Mouse (Mus musculus): ENCODE results near the gene Rgs6. TPM values are rescaled to one million over a fixed set of nuclear protein-coding genes. Genes with fewer than 3 reads are reported as not detected.
A peak's percentile ranks its signal among the peaks of the same experiment; 100 is the strongest.

Rgs6 gene
- polyA plus RNA-seq, 1 experiment from 2014 or later, result 0.20 TPM

DNA sequence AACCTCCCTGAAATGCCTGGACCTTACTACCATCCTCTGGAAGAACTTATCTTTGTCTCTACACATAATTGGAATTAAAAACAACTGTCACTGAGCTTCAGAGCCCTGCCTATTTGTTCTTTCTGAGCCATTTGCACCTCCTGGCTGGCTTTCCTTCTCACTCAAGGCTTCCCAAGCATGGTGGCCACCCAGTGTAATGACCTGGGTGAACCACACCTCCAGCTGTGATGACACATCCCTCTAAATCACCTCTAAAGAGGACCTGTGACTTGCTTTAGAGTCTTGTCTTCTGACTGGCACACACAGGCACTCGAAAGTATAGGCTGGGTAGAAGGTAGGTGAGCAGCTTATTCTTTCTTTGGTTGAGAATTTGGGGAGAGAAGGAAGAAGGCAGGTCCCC is 509.7 kb downstream of the Rgs6 start:
- ATAC-seq (ENCODE audit: low read depth), result no peak
- Histone ChIP-seq H3K27me3 (ENCODE audit: control insufficient read depth, insufficient read depth, low read depth, low read length) (no peaks in the 10 kb centered on the region), H3K4me2 (ENCODE audit: low read depth, low read length) (no peak overlapping the region), H3K4me1 (ENCODE audit: control insufficient read depth, low read depth, low read length) (peaks cover 24% of the 10 kb centered on the region), H3K9ac (ENCODE audit: low read depth, low read length) (no peak overlapping the region), H3K9me3 (replicated peaks; ENCODE audit: control insufficient read depth, low read length) (no peaks in the 10 kb centered on the region), H3K4me3 (ENCODE audit: low read depth, low read length) (no peak overlapping the region), H3K27ac (ENCODE audit: low read length) (peak overlapping the region; percentile 28; the same call in 1 of the 2 replicates), H3K36me3 (ENCODE audit: control insufficient read depth, insufficient read depth) (no peaks in the 10 kb centered on the region)
- 73% methylated on average over 1 of the region's 1 CpGs for WGBS (ENCODE audit: insufficient replicate concordance)

GRCm38 (mm10) chr12:83098646-83099371 is 510.7 kb downstream of the Rgs6 start:
- H3K27me3 ChIP-seq (ENCODE audit: control insufficient read depth, insufficient read depth, low read depth, low read length), result no peaks in the 10 kb centered on the region
- H3K9ac ChIP-seq (ENCODE audit: low read depth, low read length), result no peak overlapping the region
- peaks cover 24% of the 10 kb centered on the region for H3K4me1 ChIP-seq (ENCODE audit: control insufficient read depth, low read depth, low read length)
- 33% methylated on average over 10 of the region's 10 CpGs for WGBS (ENCODE audit: insufficient replicate concordance)
- H3K27ac ChIP-seq (ENCODE audit: low read length), result no peak overlapping the region
- no peak overlapping the region for H3K4me3 ChIP-seq (ENCODE audit: low read depth, low read length)
- H3K36me3 ChIP-seq (ENCODE audit: control insufficient read depth, insufficient read depth), result no peaks in the 10 kb centered on the region
- H3K9me3 ChIP-seq (replicated peaks; ENCODE audit: control insufficient read depth, low read length), result no peaks in the 10 kb centered on the region
- ATAC-seq (ENCODE audit: low read depth), result peak; percentile 28; the same call in 1 of the 2 replicates
- no peak overlapping the region for H3K4me2 ChIP-seq (ENCODE audit: low read depth, low read length)

- peak; percentile 32; the same call in 1 of the 2 replicates for ATAC-seq (ENCODE audit: low read depth)
- 78% methylated on average over 2 of the region's 2 CpGs for WGBS (ENCODE audit: insufficient replicate concordance)
- peaks cover 24% of the 10 kb centered on the region for H3K4me1 ChIP-seq (ENCODE audit: control insufficient read depth, low read depth, low read length)
- H3K27me3 ChIP-seq (ENCODE audit: control insufficient read depth, insufficient read depth, low read depth, low read length), result no peaks in the 10 kb centered on the region
- H3K9ac ChIP-seq (ENCODE audit: low read depth, low read length), result no peak overlapping the region
- no peak overlapping the region for H3K4me2 ChIP-seq (ENCODE audit: low read depth, low read length)
- no peak overlapping the region for H3K27ac ChIP-seq (ENCODE audit: low read length)
- no peaks in the 10 kb centered on the region for H3K9me3 ChIP-seq (replicated peaks; ENCODE audit: control insufficient read depth, low read length)
- no peak overlapping the region for H3K4me3 ChIP-seq (ENCODE audit: low read depth, low read length)
- H3K36me3 ChIP-seq (ENCODE audit: control insufficient read depth, insufficient read depth), result no peaks in the 10 kb centered on the region
Measured at GRCm38 (mm10) chr12:83099920-83100319, 511.8 kb downstream of the Rgs6 start.

DNA sequence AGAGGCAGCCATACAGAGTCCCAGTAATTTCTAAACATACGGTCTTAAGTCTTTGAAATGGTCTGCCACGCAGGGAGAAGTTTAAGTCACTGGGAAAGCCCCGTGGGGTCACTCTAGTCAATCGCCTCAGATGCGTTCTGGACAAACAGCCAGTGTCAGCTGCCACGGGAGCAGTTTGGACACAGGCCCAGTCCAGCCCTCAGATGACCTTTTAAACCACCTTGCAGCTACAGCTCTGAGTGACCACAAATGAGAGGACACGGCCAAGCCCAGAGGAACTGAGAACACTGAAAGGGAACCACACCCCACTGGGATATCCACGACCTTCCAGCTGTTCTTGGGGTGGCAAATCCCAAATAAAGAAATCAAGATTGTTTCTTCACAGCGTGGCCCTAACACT is 512.3 kb downstream of the Rgs6 start:
- Histone ChIP-seq H3K27ac (ENCODE audit: low read length) (no peak overlapping the region), H3K9me3 (replicated peaks; ENCODE audit: control insufficient read depth, low read length) (no peaks in the 10 kb centered on the region), H3K36me3 (ENCODE audit: control insufficient read depth, insufficient read depth) (no peaks in the 10 kb centered on the region), H3K4me1 (ENCODE audit: control insufficient read depth, low read depth, low read length) (peaks cover 25% of the 10 kb centered on the region), H3K9ac (ENCODE audit: low read depth, low read length) (no peak overlapping the region), H3K4me2 (ENCODE audit: low read depth, low read length) (no peak overlapping the region), H3K4me3 (ENCODE audit: low read depth, low read length) (no peak overlapping the region), H3K27me3 (ENCODE audit: control insufficient read depth, insufficient read depth, low read depth, low read length) (no peaks in the 10 kb centered on the region)
- 0 out of 2 replicates have a peak, but pooled peaks have one; percentile 14 for ATAC-seq (ENCODE audit: low read depth)
- WGBS (ENCODE audit: insufficient replicate concordance), result 65% methylated on average over 9 of the region's 9 CpGs

- H3K9me3 ChIP-seq (replicated peaks; ENCODE audit: control insufficient read depth, low read length), result no peaks in the 10 kb centered on the region
- WGBS (ENCODE audit: insufficient replicate concordance), result 33% methylated on average over 7 of the region's 7 CpGs
- H3K4me3 ChIP-seq (ENCODE audit: low read depth, low read length), result no peak overlapping the region
- H3K36me3 ChIP-seq (ENCODE audit: control insufficient read depth, insufficient read depth), result no peaks in the 10 kb centered on the region
- H3K27ac ChIP-seq (ENCODE audit: low read length), result no peak overlapping the region
- no peak overlapping the region for H3K4me2 ChIP-seq (ENCODE audit: low read depth, low read length)
- no peaks in the 10 kb centered on the region for H3K27me3 ChIP-seq (ENCODE audit: control insufficient read depth, insufficient read depth, low read depth, low read length)
- no peak for ATAC-seq (ENCODE audit: low read depth)
- H3K4me1 ChIP-seq (ENCODE audit: control insufficient read depth, low read depth, low read length), result peaks cover 29% of the 10 kb centered on the region
- H3K9ac ChIP-seq (ENCODE audit: low read depth, low read length), result no peak overlapping the region
Measured at GRCm38 (mm10) chr12:83100848-83101247, 512.8 kb downstream of the Rgs6 start.

- Histone ChIP-seq H3K4me3 (ENCODE audit: low read depth, low read length) (no peak overlapping the region), H3K4me2 (ENCODE audit: low read depth, low read length) (no peak overlapping the region), H3K9ac (ENCODE audit: low read depth, low read length) (no peak overlapping the region), H3K27me3 (ENCODE audit: control insufficient read depth, insufficient read depth, low read depth, low read length) (no peaks in the 10 kb centered on the region), H3K4me1 (ENCODE audit: control insufficient read depth, low read depth, low read length) (peaks cover 16% of the 10 kb centered on the region), H3K27ac (ENCODE audit: low read length) (no peak overlapping the region; the same call in 1 of the 2 replicates), H3K36me3 (ENCODE audit: control insufficient read depth, insufficient read depth) (no peaks in the 10 kb centered on the region), H3K9me3 (replicated peaks; ENCODE audit: control insufficient read depth, low read length) (no peaks in the 10 kb centered on the region)
- 42% methylated on average over 9 of the region's 9 CpGs for WGBS (ENCODE audit: insufficient replicate concordance)
- ATAC-seq (ENCODE audit: low read depth), result no peak
Measured at GRCm38 (mm10) chr12:83105514-83106119, 517.5 kb downstream of the Rgs6 start.

DNA sequence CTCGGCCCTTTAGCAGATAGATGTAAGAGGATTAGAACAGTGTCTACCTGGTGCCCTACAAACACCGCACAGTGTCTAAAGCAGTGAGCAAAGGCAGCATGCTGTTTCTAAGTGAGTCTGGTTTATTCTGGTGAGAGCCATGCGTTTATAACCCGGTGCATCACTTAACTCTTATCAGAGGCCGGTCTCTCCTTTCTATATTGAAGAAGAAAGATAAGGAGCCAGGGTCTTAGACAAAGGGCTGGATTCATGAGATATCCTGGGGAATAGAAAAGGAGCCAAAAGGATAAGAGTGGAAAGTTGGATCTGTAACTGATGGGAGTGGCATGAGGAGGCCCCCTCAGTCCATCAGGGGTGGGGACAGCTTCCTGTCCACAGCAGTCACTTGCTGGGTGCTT is 518.0 kb downstream of the Rgs6 start:
- peaks cover 13% of the 10 kb centered on the region for H3K4me1 ChIP-seq (ENCODE audit: control insufficient read depth, low read depth, low read length)
- no peaks in the 10 kb centered on the region for H3K36me3 ChIP-seq (ENCODE audit: control insufficient read depth, insufficient read depth)
- H3K27me3 ChIP-seq (ENCODE audit: control insufficient read depth, insufficient read depth, low read depth, low read length), result no peaks in the 10 kb centered on the region
- peak overlapping the region; percentile 17; the same call in 1 of the 2 replicates for H3K4me2 ChIP-seq (ENCODE audit: low read depth, low read length)
- no peak overlapping the region; the same call in 1 of the 2 replicates for H3K27ac ChIP-seq (ENCODE audit: low read length)
- WGBS (ENCODE audit: insufficient replicate concordance), result 38% methylated on average over 5 of the region's 5 CpGs
- ATAC-seq (ENCODE audit: low read depth), result peak; percentile 70
- no peak overlapping the region for H3K4me3 ChIP-seq (ENCODE audit: low read depth, low read length)
- H3K9ac ChIP-seq (ENCODE audit: low read depth, low read length), result no peak overlapping the region
- H3K9me3 ChIP-seq (replicated peaks; ENCODE audit: control insufficient read depth, low read length), result no peaks in the 10 kb centered on the region

GRCm38 (mm10) chr12:83109486-83109885 is 521.4 kb downstream of the Rgs6 start:
- no peak overlapping the region for H3K4me3 ChIP-seq (ENCODE audit: low read depth, low read length)
- WGBS (ENCODE audit: insufficient replicate concordance), result 87% methylated on average over 4 of the region's 4 CpGs
- no peak overlapping the region for H3K9ac ChIP-seq (ENCODE audit: low read depth, low read length)
- no peaks in the 10 kb centered on the region for H3K9me3 ChIP-seq (replicated peaks; ENCODE audit: control insufficient read depth, low read length)
- H3K27ac ChIP-seq (ENCODE audit: low read length), result no peak overlapping the region
- no peak for ATAC-seq (ENCODE audit: low read depth)
- peaks cover 36% of the 10 kb centered on the region for H3K4me1 ChIP-seq (ENCODE audit: control insufficient read depth, low read depth, low read length)
- no peak overlapping the region for H3K4me2 ChIP-seq (ENCODE audit: low read depth, low read length)
- H3K27me3 ChIP-seq (ENCODE audit: control insufficient read depth, insufficient read depth, low read depth, low read length), result no peaks in the 10 kb centered on the region
- no peaks in the 10 kb centered on the region for H3K36me3 ChIP-seq (ENCODE audit: control insufficient read depth, insufficient read depth)
